Mouse (Mus musculus) heart, adult 2 months (tissue): Measurements from ENCODE around the gene Gm7075. TPM values are rescaled to one million over a fixed set of nuclear protein-coding genes. Genes with fewer than 3 reads are reported as not detected.

ENCODE experiments used
- DNase-seq, 2 experiments: peaks; one replicate each; pipeline ENCODE4 v3.0.0; 2021
- H3K27ac ChIP-seq: fragments of 200-600 bp; 2 replicates; pipeline ENCODE4 v1.8.1; 2022
- H3K27me3 ChIP-seq: fragments of 200-500 bp; 2 replicates; pipeline ENCODE4 v1.6.1; 2012; ENCODE audit warnings: mild to moderate bottlenecking, low read length, inconsistent platforms, mixed read lengths; ENCODE audit not compliant: control insufficient read depth, insufficient read depth
- H3K36me3 ChIP-seq: fragments of 200-500 bp; 2 replicates; pipeline ENCODE4 v1.6.1; 2012; ENCODE audit warnings: low read length, inconsistent platforms; ENCODE audit not compliant: control insufficient read depth, insufficient read depth
- H3K4me1 ChIP-seq: fragments of 200-500 bp; 2 replicates; pipeline ENCODE4 v1.6.1; 2011; ENCODE audit warnings: low read length; ENCODE audit not compliant: control insufficient read depth, insufficient read depth
- H3K4me3 ChIP-seq: fragments of 200-600 bp; 2 replicates; pipeline ENCODE4 v1.8.1; 2022
- H3K79me2 ChIP-seq: fragments of 200-500 bp; replicated peaks from 2 replicates; pipeline ENCODE4 v1.6.1; 2012; ENCODE audit warnings: mild to moderate bottlenecking, inconsistent platforms, low read length, moderate library complexity, mixed read lengths; ENCODE audit not compliant: control insufficient read depth, insufficient read depth
- H3K9ac ChIP-seq: fragments of 200-500 bp; 2 replicates; pipeline ENCODE4 v1.6.1; 2012; ENCODE audit warnings: low read depth, mild to moderate bottlenecking, control low read depth, inconsistent platforms, low read length, mixed read lengths
- CTCF ChIP-seq: fragments of 200-600 bp; IDR thresholded peaks from 2 replicates; pipeline ENCODE4 v1.8.1; 2022; ENCODE audit warnings: antibody characterized with exemption, mild to moderate bottlenecking, moderate library complexity
- EP300 ChIP-seq: fragments of 200-500 bp; IDR thresholded peaks from 2 replicates; pipeline ENCODE4 v1.6.1; 2011; ENCODE audit warnings: low read depth, low read length, control low read depth; ENCODE audit not compliant: insufficient read depth
- POLR2A ChIP-seq: fragments of 200-500 bp; IDR thresholded peaks from 2 replicates; pipeline ENCODE4 v1.6.1; 2011; ENCODE audit warnings: mild to moderate bottlenecking, low read depth, low read length, control low read depth; ENCODE audit not compliant: insufficient read depth
- WGBS: fragments of 180-500 bp; shearing (Covaris S2); methylation state at CpG from one replicate; pipeline ENCODE4 v1.1.7; 2018; 5-methylcytosine and 5-hydroxymethylcytosine counted together
- intact Hi-C: fragments of 180-260 bp; cut with DNase I; formaldehyde crosslinking; loops from one replicate; pipeline ENCODE4 v1.15.1; 2025
- polyA plus RNA-seq: library from polyadenylated mRNA; depleted of rRNA; stranded (reverse); fragments of >200 nt; gene quantifications from 2 replicates; pipeline ENCODE4 v1.2.3, GENCODE M21; 2012
- total RNA-seq, 2 experiments: library from RNA; stranded (reverse); gene quantifications; 2 replicates each; pipeline ENCODE4 v1.2.3; 2021

Gm7075 gene
- total and polyA plus RNA-seq, 3 experiments, result not detected

DNA sequence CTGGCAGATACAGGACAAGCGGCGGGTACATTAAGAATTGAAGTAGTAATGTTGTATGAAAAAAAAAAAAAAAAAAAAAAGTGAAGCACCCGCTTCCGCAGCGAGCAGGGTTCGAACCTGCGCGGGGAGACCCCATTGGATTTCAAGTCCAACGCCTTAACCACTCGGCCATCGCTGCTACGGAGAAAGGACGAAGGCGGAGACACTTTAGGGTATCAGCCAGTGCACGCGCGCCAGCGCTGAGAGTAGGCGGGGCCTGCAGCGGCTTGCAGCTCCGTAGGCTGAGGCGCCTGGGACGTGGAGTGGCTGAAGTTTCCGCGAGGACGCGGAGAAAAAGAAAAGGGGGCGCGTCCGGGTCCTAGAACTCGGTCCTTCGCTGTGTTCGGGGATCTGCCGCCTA lies 7.8 kb upstream of the Gm7075 start:
- intact Hi-C loops, result loop anchor here (1.0 to 2.0 kb wide), 3 partner anchors 27 to 90 kb away; partner anchors contain the start of gene Dnajc12
- WGBS, result under 1% methylated on average over 34 of the region's 34 CpGs
- Histone ChIP-seq H3K9ac (peak overlapping the region; percentile 83), H3K27me3 (no peaks in the 10 kb centered on the region), H3K4me3 (peak overlapping the region; percentile 87), H3K36me3 (no peaks in the 10 kb centered on the region), H3K27ac (peak overlapping the region; percentile 77), H3K79me2 (no peaks in the 10 kb centered on the region), H3K4me1 (no peaks in the 10 kb centered on the region; the same call in 1 of the 2 replicates)
- DNase-seq, result peak; percentile 98 to 100
- TF ChIP-seq EP300 (peak; percentile 96), CTCF (no peak)

DNA sequence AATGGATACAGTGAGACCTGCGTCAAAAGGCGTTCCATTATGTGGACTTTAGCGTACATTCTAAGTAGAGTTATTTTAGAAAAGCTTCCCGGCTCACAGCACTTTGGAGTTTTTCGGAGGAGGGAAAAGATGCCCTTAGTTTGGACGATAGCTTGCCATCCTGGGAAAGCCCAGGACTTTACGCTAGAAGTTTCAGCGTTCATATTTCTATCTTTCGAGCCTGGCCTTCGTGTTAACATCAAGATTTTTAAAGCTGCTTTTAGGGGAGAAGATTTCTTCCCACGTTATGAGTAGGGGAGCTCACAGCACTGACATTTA lies 7.4 kb upstream of the Gm7075 start:
- peak overlapping the region; percentile 48 for H3K27ac ChIP-seq
- no peak for DNase-seq
- no peaks in the 10 kb centered on the region; the same call in 1 of the 2 replicates for H3K4me1 ChIP-seq
- H3K27me3 ChIP-seq, result no peaks in the 10 kb centered on the region
- peak overlapping the region; percentile 1; the same call in 1 of the 2 replicates for H3K9ac ChIP-seq
- H3K36me3 ChIP-seq, result no peaks in the 10 kb centered on the region
- TF ChIP-seq EP300 (no peak), CTCF (no peak), POLR2A (no peak)
- no peaks in the 10 kb centered on the region for H3K79me2 ChIP-seq
- H3K4me3 ChIP-seq, result peak overlapping the region; percentile 87
- WGBS, result 1% methylated on average over 11 of the region's 11 CpGs
- intact Hi-C loops, result loop anchor here (1.0 to 2.0 kb wide), 3 partner anchors 28 to 90 kb away; partner anchors contain the start of gene Dnajc12

DNA sequence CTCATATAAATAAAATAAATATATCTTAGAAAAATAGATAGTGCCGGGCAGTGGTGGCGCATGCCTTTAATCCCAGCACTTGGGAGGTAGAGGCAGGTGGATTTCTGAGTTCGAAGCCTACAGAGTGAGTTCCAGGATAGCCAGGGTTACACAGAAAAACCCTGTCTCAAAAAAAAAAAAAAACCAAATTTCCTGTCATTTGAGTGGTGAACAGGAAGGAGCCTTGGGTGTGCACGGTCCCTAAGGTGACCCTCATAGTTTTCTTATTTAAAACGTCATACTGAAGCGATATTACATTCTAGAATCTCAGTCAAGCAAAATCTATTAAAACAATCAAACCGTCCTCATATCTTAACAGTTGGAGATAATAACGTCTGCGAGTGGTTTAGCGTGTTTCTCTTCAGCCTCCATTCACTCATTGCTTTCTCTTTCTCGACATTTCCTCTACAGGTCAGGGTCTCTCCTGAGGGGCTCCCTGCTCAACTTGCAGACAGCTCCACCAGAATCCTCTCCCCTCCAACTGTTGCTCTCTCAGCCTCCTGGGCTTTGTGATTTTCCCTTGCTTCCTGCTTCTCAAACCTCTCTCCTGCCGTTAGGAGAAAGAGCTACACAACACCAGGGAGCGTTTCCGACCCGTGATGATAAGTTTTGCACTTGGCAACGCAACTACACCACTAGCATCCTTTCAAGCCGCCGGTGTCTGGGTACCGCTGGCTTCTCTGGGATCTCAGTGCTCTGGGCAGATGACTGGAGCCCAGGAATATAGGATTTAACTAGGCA lies 6.8 kb upstream of the Gm7075 start:
- WGBS, result 15% methylated on average over 19 of the region's 19 CpGs
- H3K79me2 ChIP-seq, result no peaks in the 10 kb centered on the region
- peak overlapping the region; percentile 1; the same call in 1 of the 2 replicates for H3K9ac ChIP-seq
- no peaks in the 10 kb centered on the region; the same call in 1 of the 2 replicates for H3K4me1 ChIP-seq
- peak; percentile 43 to 47 for DNase-seq
- TF ChIP-seq POLR2A, result no peak
- no peak for TF ChIP-seq CTCF
- TF ChIP-seq EP300, result no peak
- intact Hi-C loops, result loop anchor here (1.0 to 2.0 kb wide), 3 partner anchors 28 to 89 kb away; partner anchors contain the start of gene Dnajc12
- peak overlapping the region; percentile 87 for H3K4me3 ChIP-seq
- no peaks in the 10 kb centered on the region for H3K36me3 ChIP-seq
- H3K27me3 ChIP-seq, result no peaks in the 10 kb centered on the region
- peak overlapping the region; percentile 48 for H3K27ac ChIP-seq

DNA sequence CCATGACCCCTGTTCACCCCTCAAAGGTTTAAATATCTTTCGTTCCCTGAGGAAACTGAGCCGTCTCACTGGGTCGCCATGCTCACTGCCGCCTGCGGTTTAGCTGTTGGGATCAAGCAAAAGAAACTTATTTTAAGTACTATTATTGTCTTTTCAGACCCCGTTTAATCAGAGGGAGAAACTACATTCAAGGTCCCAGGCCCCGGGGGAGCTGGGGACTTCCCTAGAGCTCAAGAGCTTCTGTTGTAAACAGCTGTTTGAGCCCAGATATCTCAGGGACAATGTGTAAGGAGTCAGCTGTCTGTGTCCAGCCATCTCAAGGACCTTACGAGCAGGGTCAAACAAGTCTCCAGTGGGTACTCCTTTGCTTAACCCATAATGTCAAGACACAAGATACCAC lies 5.6 kb upstream of the Gm7075 start:
- 65% methylated on average over 8 of the region's 8 CpGs for WGBS
- no peak for DNase-seq
- Histone ChIP-seq H3K36me3 (no peaks in the 10 kb centered on the region), H3K4me1 (no peaks in the 10 kb centered on the region; the same call in 1 of the 2 replicates), H3K4me3 (no peak overlapping the region), H3K9ac (no peak overlapping the region), H3K79me2 (no peaks in the 10 kb centered on the region), H3K27me3 (no peaks in the 10 kb centered on the region), H3K27ac (no peak overlapping the region)
- intact Hi-C loops, result no loop called here
- TF ChIP-seq EP300 (no peak), CTCF (no peak), POLR2A (no peak)

DNA sequence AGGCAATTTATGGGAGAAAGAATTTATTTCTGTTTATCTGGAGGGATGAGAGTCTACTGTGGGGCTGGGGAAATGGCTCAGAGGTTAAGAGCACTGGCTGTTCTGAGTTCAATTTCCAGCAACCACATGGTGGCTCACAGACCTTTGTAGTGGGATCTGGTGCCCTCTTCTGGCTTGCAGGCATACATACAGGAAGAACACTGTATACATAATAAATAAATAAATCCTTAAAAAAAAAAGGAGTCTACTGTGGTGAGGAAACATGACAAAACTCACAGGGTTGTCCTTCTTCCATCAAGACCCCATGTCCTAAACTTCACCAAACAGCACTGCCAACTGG lies 2.9 kb upstream of the Gm7075 start:
- peak in 1 of 2 experiments; percentile 31 for DNase-seq
- Histone ChIP-seq H3K36me3 (no peaks in the 10 kb centered on the region), H3K4me1 (no peaks in the 10 kb centered on the region), H3K9ac (no peak overlapping the region), H3K27ac (no peak overlapping the region), H3K27me3 (no peaks in the 10 kb centered on the region), H3K79me2 (no peaks in the 10 kb centered on the region), H3K4me3 (no peak overlapping the region)
- intact Hi-C loops, result loop anchor here (5.0 kb wide), 1 partner anchor 158 kb away; no protein-coding TSS in a partner anchor
- TF ChIP-seq CTCF (peak; percentile 75), EP300 (no peak), POLR2A (no peak)
